19 mouse cellular contexts compared by ENCODE assay signal in genomic region chr17:15294165-15294585, GRCm38 (mm10).
DNase-seq lines count a peak whose midpoint lies in the region; ATAC-seq and TF ChIP-seq lines count a peak whose summit lies in the region.
"Had no signal": no experiment of that assay in that cellular context is flagged by ENCODE, and none has a peak within 500 bp of the region (broad histone marks: within the 10 kb centered on the region; RNA-seq: fewer than 3 reads in every experiment).

No protein-coding gene starts in this region.

- no peak for DNase-seq in forebrain, embryonic 11.5 days (ENCODE audit: low spot score)
- DNase-seq in forebrain, postnatal 0 days: no peak
- peak; percentile 9 for DNase-seq in midbrain, embryonic 14.5 days
- no peak for DNase-seq in urinary bladder, postnatal 14 days (ENCODE audit: low spot score)
- no peak for DNase-seq in heart, adult 18-20 months
- DNase-seq in left cerebral cortex, adult 9 months (ENCODE audit: low spot score in 2 of 2): no peak
- DNase-seq: adrenal gland, postnatal 25 days; cerebellum, adult 2 months; gastrocnemius, adult 2 months; heart, adult 2 months; kidney, adult 18-20 months; kidney, postnatal 25 days; right cerebral cortex, postnatal 4 days had no signal

- H3K27ac ChIP-seq in forebrain, embryonic 11.5 days (ENCODE audit: low read depth, low read length): no peak overlapping the region
- H3K27ac ChIP-seq in forebrain, postnatal 0 days (ENCODE audit: low read depth, low read length): no peak overlapping the region
- no peak overlapping the region for H3K27ac ChIP-seq in neural tube, embryonic 12.5 days
- H3K27ac ChIP-seq in neural tube, embryonic 15.5 days (replicated peaks): no peak overlapping the region
- H3K27ac ChIP-seq in midbrain, embryonic 14.5 days (replicated peaks; ENCODE audit: low read depth, low read length): no peak overlapping the region
- H3K27ac ChIP-seq: embryonic facial prominence, embryonic 15.5 days; gastrocnemius, adult 2 months; heart, adult 2 months; liver, embryonic 15.5 days had no signal

- H3K9me3 ChIP-seq in forebrain, embryonic 11.5 days (ENCODE audit: control insufficient read depth, low read length): no peaks in the 10 kb centered on the region
- no peaks in the 10 kb centered on the region for H3K9me3 ChIP-seq in forebrain, postnatal 0 days (ENCODE audit: low read length)
- no peaks in the 10 kb centered on the region for H3K9me3 ChIP-seq in neural tube, embryonic 12.5 days
- no peaks in the 10 kb centered on the region for H3K9me3 ChIP-seq in neural tube, embryonic 15.5 days (replicated peaks)
- no peaks in the 10 kb centered on the region for H3K9me3 ChIP-seq in midbrain, embryonic 14.5 days (ENCODE audit: control insufficient read depth, low read length)
- H3K9me3 ChIP-seq: embryonic facial prominence, embryonic 15.5 days; liver, embryonic 15.5 days had no signal

- TF ChIP-seq CTCF in forebrain, postnatal 0 days (IDR thresholded peaks at IDR 0.05; ENCODE audit: low read depth): no peak

- H3K4me3 ChIP-seq in forebrain, embryonic 11.5 days (ENCODE audit: low read depth, low read length): no peak overlapping the region
- no peak overlapping the region for H3K4me3 ChIP-seq in forebrain, postnatal 0 days (ENCODE audit: low read depth, low read length)
- no peak overlapping the region for H3K4me3 ChIP-seq in neural tube, embryonic 12.5 days
- no peak overlapping the region for H3K4me3 ChIP-seq in neural tube, embryonic 15.5 days (replicated peaks)
- H3K4me3 ChIP-seq in midbrain, embryonic 14.5 days (replicated peaks; ENCODE audit: low read depth, low read length): no peak overlapping the region
- H3K4me3 ChIP-seq: embryonic facial prominence, embryonic 15.5 days; gastrocnemius, adult 2 months; heart, adult 2 months; liver, embryonic 15.5 days had no signal

- H3K4me2 ChIP-seq in forebrain, embryonic 11.5 days (ENCODE audit: low read depth, low read length, severe bottlenecking): no peak overlapping the region
- no peak overlapping the region for H3K4me2 ChIP-seq in forebrain, postnatal 0 days (ENCODE audit: low read depth)
- no peak overlapping the region for H3K4me2 ChIP-seq in neural tube, embryonic 12.5 days (replicated peaks)
- no peak overlapping the region for H3K4me2 ChIP-seq in neural tube, embryonic 15.5 days
- H3K4me2 ChIP-seq in midbrain, embryonic 14.5 days (ENCODE audit: low read length): no peak overlapping the region
- H3K4me2 ChIP-seq: embryonic facial prominence, embryonic 15.5 days; liver, embryonic 15.5 days had no signal

- H3K4me1 ChIP-seq in forebrain, embryonic 11.5 days (replicated peaks; ENCODE audit: control insufficient read depth, insufficient read depth, low read length): no peaks in the 10 kb centered on the region; the same call in 1 of the 2 replicates
- H3K4me1 ChIP-seq in forebrain, postnatal 0 days (ENCODE audit: insufficient read depth): no peaks in the 10 kb centered on the region
- H3K4me1 ChIP-seq in neural tube, embryonic 12.5 days: peaks cover 6% of the 10 kb centered on the region; the same call in 1 of the 2 replicates
- peaks cover 5% of the 10 kb centered on the region; the same call in 1 of the 2 replicates for H3K4me1 ChIP-seq in neural tube, embryonic 15.5 days
- H3K4me1 ChIP-seq in midbrain, embryonic 14.5 days (ENCODE audit: control insufficient read depth, insufficient read depth, low read length): no peaks in the 10 kb centered on the region
- H3K4me1 ChIP-seq: embryonic facial prominence, embryonic 15.5 days; liver, embryonic 15.5 days had no signal

- H3K9ac ChIP-seq in forebrain, embryonic 11.5 days (ENCODE audit: low read length): no peak overlapping the region
- H3K9ac ChIP-seq in forebrain, postnatal 0 days: no peak overlapping the region
- no peak overlapping the region for H3K9ac ChIP-seq in neural tube, embryonic 12.5 days
- H3K9ac ChIP-seq in neural tube, embryonic 15.5 days (replicated peaks): no peak overlapping the region
- no peak overlapping the region for H3K9ac ChIP-seq in midbrain, embryonic 14.5 days (replicated peaks; ENCODE audit: low read length)
- H3K9ac ChIP-seq: embryonic facial prominence, embryonic 15.5 days; liver, embryonic 15.5 days had no signal

- no peaks in the 10 kb centered on the region for H3K36me3 ChIP-seq in forebrain, embryonic 11.5 days (ENCODE audit: control insufficient read depth, insufficient read depth, low read length)
- H3K36me3 ChIP-seq in forebrain, postnatal 0 days (ENCODE audit: insufficient read depth): no peaks in the 10 kb centered on the region
- no peaks in the 10 kb centered on the region for H3K36me3 ChIP-seq in neural tube, embryonic 12.5 days
- H3K36me3 ChIP-seq in neural tube, embryonic 15.5 days: no peaks in the 10 kb centered on the region
- H3K36me3 ChIP-seq in midbrain, embryonic 14.5 days (ENCODE audit: control insufficient read depth, insufficient read depth, low read length): no peaks in the 10 kb centered on the region
- H3K36me3 ChIP-seq: embryonic facial prominence, embryonic 15.5 days; liver, embryonic 15.5 days had no signal

- no peaks in the 10 kb centered on the region for H3K27me3 ChIP-seq in forebrain, embryonic 11.5 days (ENCODE audit: control insufficient read depth, insufficient read depth, low read length)
- H3K27me3 ChIP-seq in forebrain, postnatal 0 days (ENCODE audit: insufficient read depth, low read length): no peaks in the 10 kb centered on the region
- H3K27me3 ChIP-seq in neural tube, embryonic 12.5 days (replicated peaks): no peaks in the 10 kb centered on the region
- H3K27me3 ChIP-seq in neural tube, embryonic 15.5 days (replicated peaks): no peaks in the 10 kb centered on the region
- H3K27me3 ChIP-seq in midbrain, embryonic 14.5 days (ENCODE audit: control insufficient read depth, insufficient read depth, low read length): no peaks in the 10 kb centered on the region
- H3K27me3 ChIP-seq: embryonic facial prominence, embryonic 15.5 days; liver, embryonic 15.5 days had no signal

- 39% methylated on average over 5 of the region's 5 CpGs for WGBS in forebrain, embryonic 11.5 days
- WGBS in forebrain, postnatal 0 days: 30% methylated on average over 5 of the region's 5 CpGs
- 39% methylated on average over 5 of the region's 5 CpGs for WGBS in neural tube, embryonic 12.5 days
- 28% methylated on average over 5 of the region's 5 CpGs for WGBS in neural tube, embryonic 15.5 days
- WGBS in midbrain, embryonic 14.5 days: 46% methylated on average over 5 of the region's 5 CpGs

- peak; percentile 55 for ATAC-seq in forebrain, embryonic 11.5 days (replicated peaks; ENCODE audit: low FRiP score)
- ATAC-seq in forebrain, postnatal 0 days: no peak
- peak; percentile 66 for ATAC-seq in neural tube, embryonic 12.5 days (ENCODE audit: low FRiP score, low read depth)
- no peak for ATAC-seq in neural tube, embryonic 15.5 days (ENCODE audit: low FRiP score)
- ATAC-seq in midbrain, embryonic 14.5 days (ENCODE audit: low FRiP score, low TSS enrichment): peak; percentile 24; the same call in 1 of the 2 replicates
- ATAC-seq: forebrain, embryonic 14.5 days; lung, postnatal 0 days had no signal

Comparison
In these comparisons a context has a peak if more than half of its experiments do, and no peak if none do; other contexts are left out.
1. ATAC-seq: peak in forebrain, embryonic 11.5 days (single experiment), neural tube, embryonic 12.5 days (single experiment) and midbrain, embryonic 14.5 days (single experiment); none in forebrain, postnatal 0 days (single experiment) and neural tube, embryonic 15.5 days (single experiment).